Mouse (Mus musculus): ENCODE measurements around the gene Cntnap2. TPM values are rescaled to one million over a fixed set of nuclear protein-coding genes. Genes with fewer than 3 reads are reported as not detected.

The Cntnap2 gene
- polyA plus RNA-seq, 1 experiment = 0.26 TPM

- Histone ChIP-seq H3K4me1 (ENCODE audit: control insufficient read depth) (no peaks in the 10 kb centered on the region), H3K27me3 (ENCODE audit: control insufficient read depth) (no peaks in the 10 kb centered on the region), H3K4me3 (replicated peaks) (no peak overlapping the region), H3K9me3 (ENCODE audit: control insufficient read depth, low read length) (no peaks in the 10 kb centered on the region), H3K36me3 (ENCODE audit: control insufficient read depth) (no peaks in the 10 kb centered on the region)
- no peak for TF ChIP-seq GATA1 (IDR thresholded peaks at IDR 0.05; ENCODE audit: low read length)
- no peak for TF ChIP-seq TAL1 (IDR thresholded peaks at IDR 0.05; ENCODE audit: low read length)
Measured at GRCm38 (mm10) chr6:45700287-45700686, 641.1 kb downstream of the Cntnap2 start.

DNA sequence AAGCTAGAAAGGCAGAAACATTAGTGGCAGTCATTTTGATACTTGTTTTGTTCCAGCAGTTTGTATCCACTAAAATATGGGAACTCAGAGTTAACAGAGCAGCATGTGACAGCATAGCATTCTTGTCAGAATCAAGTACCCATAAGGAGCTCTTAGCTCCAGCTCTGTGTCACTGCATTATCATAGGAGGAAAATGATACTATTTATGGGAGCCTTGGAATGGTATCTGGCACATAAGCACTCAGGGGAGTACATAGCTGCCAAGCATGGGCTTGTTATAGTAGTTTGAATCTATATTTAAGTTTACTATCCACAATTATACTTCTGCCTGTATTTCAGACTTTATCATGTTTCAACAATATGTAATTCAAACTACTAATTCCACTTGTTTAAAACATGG, 732.5 kb downstream of the Cntnap2 start:
- H3K27me3 ChIP-seq (ENCODE audit: control insufficient read depth) = no peaks in the 10 kb centered on the region
- H3K4me3 ChIP-seq (replicated peaks) = no peak overlapping the region
- TF ChIP-seq GATA1 (IDR thresholded peaks at IDR 0.05; ENCODE audit: low read length) (no peak), TAL1 (IDR thresholded peaks at IDR 0.05; ENCODE audit: low read length) (no peak)
- no peaks in the 10 kb centered on the region for H3K36me3 ChIP-seq (ENCODE audit: control insufficient read depth)
- 0 out of 2 replicates have a peak, but pooled peaks cover 2% of the 10 kb centered on the region for H3K9me3 ChIP-seq (ENCODE audit: control insufficient read depth, low read length)
- H3K4me1 ChIP-seq (ENCODE audit: control insufficient read depth) = no peaks in the 10 kb centered on the region

- H3K27me3 ChIP-seq (ENCODE audit: control insufficient read depth) = no peaks in the 10 kb centered on the region
- H3K36me3 ChIP-seq (ENCODE audit: control insufficient read depth) = no peaks in the 10 kb centered on the region
- no peaks in the 10 kb centered on the region for H3K4me1 ChIP-seq (ENCODE audit: control insufficient read depth)
- TF ChIP-seq GATA1 (IDR thresholded peaks at IDR 0.05; ENCODE audit: low read length) (no peak), TAL1 (IDR thresholded peaks at IDR 0.05; ENCODE audit: low read length) (no peak)
- H3K4me3 ChIP-seq (replicated peaks) = no peak overlapping the region
- H3K9me3 ChIP-seq (ENCODE audit: control insufficient read depth, low read length) = no peaks in the 10 kb centered on the region
Measured at GRCm38 (mm10) chr6:45841626-45842341, 782.6 kb downstream of the Cntnap2 start.

DNA sequence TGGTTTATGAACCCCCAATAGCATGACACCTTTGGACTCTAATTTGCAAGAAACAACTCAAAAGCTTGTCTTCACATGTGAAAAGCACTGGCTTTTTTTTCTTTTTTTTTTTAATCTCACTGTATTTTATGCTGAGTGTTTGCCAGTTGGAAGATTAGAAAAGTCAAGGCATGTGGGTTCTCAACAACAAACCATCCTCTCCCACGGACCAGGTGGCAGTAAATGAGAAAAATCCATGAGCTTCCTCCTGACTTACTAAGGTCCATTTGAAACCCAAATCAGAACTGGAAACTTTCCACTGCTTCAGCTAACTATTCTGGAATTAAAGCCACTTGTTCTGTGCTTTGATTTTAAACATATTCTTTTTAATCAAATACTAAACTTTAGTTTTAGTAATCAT, 784.6 kb downstream of the Cntnap2 start:
- Histone ChIP-seq H3K27me3 (ENCODE audit: control insufficient read depth) (no peaks in the 10 kb centered on the region), H3K36me3 (ENCODE audit: control insufficient read depth) (no peaks in the 10 kb centered on the region), H3K4me1 (ENCODE audit: control insufficient read depth) (no peaks in the 10 kb centered on the region), H3K4me3 (replicated peaks) (no peak overlapping the region), H3K9me3 (ENCODE audit: control insufficient read depth, low read length) (no peaks in the 10 kb centered on the region)
- TF ChIP-seq TAL1 (IDR thresholded peaks at IDR 0.05; ENCODE audit: low read length) (no peak), GATA1 (IDR thresholded peaks at IDR 0.05; ENCODE audit: low read length) (no peak)

GRCm38 (mm10) chr6:45871409-45871992, 812.3 kb downstream of the Cntnap2 start:
- H3K4me3 ChIP-seq (replicated peaks) = no peak overlapping the region
- TF ChIP-seq GATA1 (IDR thresholded peaks at IDR 0.05; ENCODE audit: low read length) (no peak), TAL1 (IDR thresholded peaks at IDR 0.05; ENCODE audit: low read length) (no peak)
- no peaks in the 10 kb centered on the region for H3K9me3 ChIP-seq (ENCODE audit: control insufficient read depth, low read length)
- no peaks in the 10 kb centered on the region for H3K27me3 ChIP-seq (ENCODE audit: control insufficient read depth)
- H3K4me1 ChIP-seq (ENCODE audit: control insufficient read depth) = no peaks in the 10 kb centered on the region
- no peaks in the 10 kb centered on the region for H3K36me3 ChIP-seq (ENCODE audit: control insufficient read depth)

DNA sequence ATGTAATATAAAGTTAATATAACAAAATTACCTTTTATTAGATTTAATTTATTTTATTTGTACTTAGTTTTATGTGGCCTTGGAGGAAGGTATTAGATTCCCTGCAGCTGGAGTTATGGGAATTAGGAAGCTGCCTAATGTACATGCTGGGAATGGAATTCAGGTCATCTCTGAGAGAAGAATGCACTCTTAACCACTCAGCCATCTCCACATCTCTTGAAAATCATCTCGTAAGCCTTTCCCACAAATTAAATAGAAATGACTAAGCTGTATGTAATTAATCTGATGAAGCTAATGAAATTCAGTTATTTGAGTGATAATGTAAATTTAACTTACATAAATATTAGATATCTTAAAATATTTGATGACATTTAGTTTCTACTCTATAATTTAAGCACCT, 826.3 kb downstream of the Cntnap2 start:
- Histone ChIP-seq H3K4me1 (ENCODE audit: control insufficient read depth) (no peaks in the 10 kb centered on the region), H3K4me3 (replicated peaks) (no peak overlapping the region), H3K36me3 (ENCODE audit: control insufficient read depth) (no peaks in the 10 kb centered on the region), H3K27me3 (ENCODE audit: control insufficient read depth) (no peaks in the 10 kb centered on the region), H3K9me3 (ENCODE audit: control insufficient read depth, low read length) (no peaks in the 10 kb centered on the region)
- TF ChIP-seq TAL1 (IDR thresholded peaks at IDR 0.05; ENCODE audit: low read length) (no peak), GATA1 (IDR thresholded peaks at IDR 0.05; ENCODE audit: low read length) (no peak)

DNA sequence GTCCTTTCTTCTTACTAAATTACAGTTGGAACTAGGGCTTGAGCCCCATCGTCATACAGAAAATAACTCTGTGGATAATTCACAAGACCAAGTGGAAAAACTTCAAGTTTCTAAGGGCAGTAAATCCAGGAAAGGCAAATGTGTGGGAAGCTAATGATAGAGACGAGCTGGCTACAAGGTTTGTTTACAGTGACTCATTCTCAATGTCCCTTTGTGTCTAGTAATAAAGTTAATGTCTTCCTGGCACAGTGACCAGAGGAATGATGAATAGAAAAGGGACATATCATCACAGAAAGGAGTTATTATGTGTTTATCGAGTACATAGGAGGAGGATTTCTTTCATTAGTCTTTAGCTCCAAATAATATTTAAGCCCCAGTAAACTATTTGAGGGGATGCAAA, 828.7 kb downstream of the Cntnap2 start:
- TF ChIP-seq TAL1 (IDR thresholded peaks at IDR 0.05; ENCODE audit: low read length) = no peak
- TF ChIP-seq GATA1 (IDR thresholded peaks at IDR 0.05; ENCODE audit: low read length) = no peak
- H3K36me3 ChIP-seq (ENCODE audit: control insufficient read depth) = no peaks in the 10 kb centered on the region
- H3K27me3 ChIP-seq (ENCODE audit: control insufficient read depth) = no peaks in the 10 kb centered on the region
- no peaks in the 10 kb centered on the region for H3K4me1 ChIP-seq (ENCODE audit: control insufficient read depth)
- H3K4me3 ChIP-seq (replicated peaks) = no peak overlapping the region
- no peaks in the 10 kb centered on the region for H3K9me3 ChIP-seq (ENCODE audit: control insufficient read depth, low read length)

DNA sequence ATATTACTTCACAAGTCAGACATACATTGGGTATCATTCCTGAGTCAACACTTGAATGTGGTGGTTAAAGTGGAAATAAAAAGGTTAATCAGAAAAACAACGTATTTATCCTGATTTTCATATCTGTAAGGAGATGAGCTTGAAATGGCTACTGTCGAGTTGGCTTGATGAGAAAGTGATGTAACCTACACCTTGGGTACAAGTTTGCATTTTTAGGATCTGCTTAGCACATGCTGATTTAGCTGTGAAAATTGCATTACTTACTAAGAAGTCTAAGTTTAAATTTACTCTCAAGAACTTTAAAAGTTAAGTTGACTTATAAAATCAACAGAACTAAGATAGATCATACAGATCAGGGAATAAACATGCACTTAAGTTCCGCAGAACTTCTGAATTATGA, 879.1 kb downstream of the Cntnap2 start:
- no peaks in the 10 kb centered on the region for H3K36me3 ChIP-seq (ENCODE audit: control insufficient read depth)
- no peak for TF ChIP-seq TAL1 (IDR thresholded peaks at IDR 0.05; ENCODE audit: low read length)
- H3K4me3 ChIP-seq (replicated peaks) = no peak overlapping the region
- no peaks in the 10 kb centered on the region for H3K27me3 ChIP-seq (ENCODE audit: control insufficient read depth)
- no peaks in the 10 kb centered on the region for H3K9me3 ChIP-seq (ENCODE audit: control insufficient read depth, low read length)
- no peaks in the 10 kb centered on the region for H3K4me1 ChIP-seq (ENCODE audit: control insufficient read depth)

- no peak overlapping the region for H3K4me3 ChIP-seq (replicated peaks)
- H3K4me1 ChIP-seq (ENCODE audit: control insufficient read depth) = no peaks in the 10 kb centered on the region
- no peaks in the 10 kb centered on the region for H3K36me3 ChIP-seq (ENCODE audit: control insufficient read depth)
Measured at GRCm38 (mm10) chr6:45938775-45939174, 879.6 kb downstream of the Cntnap2 start.

More at GRCm38 (mm10) chr6:45938775-45939174, 879.6 kb downstream of the Cntnap2 start:
- H3K9me3 ChIP-seq (ENCODE audit: control insufficient read depth, low read length) = no peaks in the 10 kb centered on the region
- H3K27me3 ChIP-seq (ENCODE audit: control insufficient read depth) = no peaks in the 10 kb centered on the region
- no peak for TF ChIP-seq GATA1 (IDR thresholded peaks at IDR 0.05; ENCODE audit: low read length)
- TF ChIP-seq TAL1 (IDR thresholded peaks at IDR 0.05; ENCODE audit: low read length) = no peak

All from erythroblast, embryonic 14.5 days (primary cell).